Mouse (Mus musculus): ENCODE data around the gene Pik3ap1. TPM values are rescaled to one million over a fixed set of nuclear protein-coding genes. Genes with fewer than 3 reads are reported as not detected.

Pik3ap1 gene
- total and polyA plus RNA-seq, 3 experiments, result 26.7 to 106 (median 37.4) TPM

- dilution Hi-C loops (cut with MboI; ENCODE audit: extremely low pct_ligation_motif_present, extremely low pct_unique_long_range_greater_than_20kb, low sequenced_read_pairs) (no loop called here), in situ Hi-C loops (cut with MboI; ENCODE audit: low pct_ligation_motif_present, low pct_unique_long_range_greater_than_20kb, low sequenced_read_pairs) (no loop called here)
- Histone ChIP-seq H3K4me1 (ENCODE audit: control insufficient read depth in 1 of 2, insufficient read depth in 2 of 2) (peaks cover 37 to 88% of the 10 kb centered on the region in 2 experiments), H3K79me2 (replicated peaks; ENCODE audit: control insufficient read depth, extremely low read depth, insufficient read depth, poor library complexity, severe bottlenecking) (peaks cover 13% of the 10 kb centered on the region), H3K9me3 (replicated peaks; ENCODE audit: low read length) (no peaks in the 10 kb centered on the region), H3K27ac (ENCODE audit: insufficient read depth, low read depth) (peak overlapping the region; percentile 97), H3K4me2 (ENCODE audit: insufficient read depth, low read depth, poor library complexity, severe bottlenecking) (peak overlapping the region; percentile 89), H3K36me3 (replicated peaks in 1 of 2; ENCODE audit: control insufficient read depth in 1 of 2, insufficient read depth in 1 of 2, low read length in 1 of 2) (peaks cover 4 to 33% of the 10 kb centered on the region in 2 experiments), H3K9ac (ENCODE audit: insufficient read depth, low read depth) (peak overlapping the region; percentile 65), H3K27me3 (replicated peaks) (no peaks in the 10 kb centered on the region), H3K4me3 (replicated peaks in 1 of 3; ENCODE audit: low read depth in 2 of 3, low read length in 2 of 3, poor library complexity in 1 of 3) (peak overlapping the region; percentile 35 to 46 (median 42))
- TF ChIP-seq POLR2A (IDR thresholded peaks at IDR 0.05; ENCODE audit: low read depth, low read length) (peak; percentile 52), JUN (IDR thresholded peaks at IDR 0.05; ENCODE audit: insufficient read depth, low read depth, low read length) (no peak), ZC3H11A (IDR thresholded peaks at IDR 0.05; ENCODE audit: low read depth, low read length) (no peak), IRF4 (IDR thresholded peaks at IDR 0.05; ENCODE audit: low read depth, low read length) (peak; percentile 78; the same call in 1 of the 2 replicates), MAFK (IDR thresholded peaks at IDR 0.05; ENCODE audit: insufficient replicate concordance, low read length) (0 out of 2 replicates have a peak, but pooled peaks have one; percentile 15), GABPA (IDR thresholded peaks at IDR 0.05; ENCODE audit: insufficient replicate concordance, low read depth, low read length) (no peak), ZKSCAN1 (IDR thresholded peaks at IDR 0.05; ENCODE audit: borderline replicate concordance, low read depth, low read length) (no peak), BHLHE40 (IDR thresholded peaks at IDR 0.05; ENCODE audit: low read depth, low read length) (peak; percentile 82), HCFC1 (IDR thresholded peaks at IDR 0.05; ENCODE audit: low read depth, low read length) (peak; percentile 65), KAT2A (IDR thresholded peaks at IDR 0.05; ENCODE audit: insufficient replicate concordance, low read length) (peak; percentile 63; the same call in 1 of the 2 replicates), TCF12 (IDR thresholded peaks at IDR 0.05; ENCODE audit: low read depth, low read length) (peak; percentile 79), MXI1 (IDR thresholded peaks at IDR 0.05; ENCODE audit: low read depth, low read length) (peak; percentile 72), TBP (conservative IDR thresholded peaks at IDR 0.05; ENCODE audit: low read depth, low read length) (peak; percentile 91), NRF1 (IDR thresholded peaks at IDR 0.05; ENCODE audit: low read depth, low read length) (no peak), PAX5 (IDR thresholded peaks at IDR 0.05; ENCODE audit: low read length) (no peak), JUND (conservative IDR thresholded peaks at IDR 0.05; ENCODE audit: low read depth, low read length) (0 out of 2 replicates have a peak, but pooled peaks have one; percentile 33), MAZ (IDR thresholded peaks at IDR 0.05; ENCODE audit: low read depth, low read length) (peak; percentile 96), NELFE (IDR thresholded peaks at IDR 0.05; ENCODE audit: low read depth, low read length) (peak; percentile 61; the same call in 1 of the 2 replicates), ZMIZ1 (IDR thresholded peaks at IDR 0.05; ENCODE audit: low read depth, low read length) (peak; percentile 74), E2F4 (IDR thresholded peaks at IDR 0.05; ENCODE audit: insufficient replicate concordance, low read depth, low read length) (no peak), POLR2AphosphoS2 (IDR thresholded peaks at IDR 0.05; ENCODE audit: low read depth, low read length) (peak; percentile 45; the same call in 1 of the 2 replicates), ELF1 (IDR thresholded peaks at IDR 0.05; ENCODE audit: low read depth, low read length) (peak; percentile 83), MYC (IDR thresholded peaks at IDR 0.05; ENCODE audit: low read depth, low read length) (peak; percentile 69), CHD2 (IDR thresholded peaks at IDR 0.05; ENCODE audit: low read length) (peak; percentile 70), ETS1 (conservative IDR thresholded peaks at IDR 0.05; ENCODE audit: low read depth, low read length) (peak; percentile 92), MAX (IDR thresholded peaks at IDR 0.05; ENCODE audit: low read length) (peak; percentile 55; the same call in 1 of the 2 replicates), CHD1 (IDR thresholded peaks at IDR 0.05; ENCODE audit: low read depth, low read length) (peak; percentile 82; the same call in 1 of the 2 replicates), SIN3A (IDR thresholded peaks at IDR 0.05; ENCODE audit: low read length) (peak; percentile 96), MEF2A (IDR thresholded peaks at IDR 0.05; ENCODE audit: borderline replicate concordance, low read depth, low read length) (peak; percentile 87), RCOR1 (conservative IDR thresholded peaks at IDR 0.05; ENCODE audit: low read depth, low read length) (0 out of 2 replicates have a peak, but pooled peaks have one; percentile 69), EP300 (IDR thresholded peaks at IDR 0.05; ENCODE audit: low read length) (peak; percentile 88), ZNF384 (IDR thresholded peaks at IDR 0.05; ENCODE audit: low read depth, low read length) (peak; percentile 52; the same call in 1 of the 2 replicates)
- DNase-seq (ENCODE audit: extremely low read depth), result peak; percentile 91
Observed at GRCm38 (mm10) chr19:41345028-41345741, 39.7 kb downstream of the Pik3ap1 start.

All from CH12.LX (cell line).